Mouse (Mus musculus) monocyte, adult 59 days (primary cell): ENCODE measurements around the gene Zfp280c. TPM values are rescaled to one million over a fixed set of nuclear protein-coding genes. Genes with fewer than 3 reads are reported as not detected.

Source experiments
- total RNA-seq, 2 experiments: library from RNA; stranded (reverse); gene quantifications; one replicate each; pipeline ENCODE4 v1.2.4; 2023

The Zfp280c gene
- 10 to 100 TPM; 18.2 to 23.5 TPM for total RNA-seq

DNA sequence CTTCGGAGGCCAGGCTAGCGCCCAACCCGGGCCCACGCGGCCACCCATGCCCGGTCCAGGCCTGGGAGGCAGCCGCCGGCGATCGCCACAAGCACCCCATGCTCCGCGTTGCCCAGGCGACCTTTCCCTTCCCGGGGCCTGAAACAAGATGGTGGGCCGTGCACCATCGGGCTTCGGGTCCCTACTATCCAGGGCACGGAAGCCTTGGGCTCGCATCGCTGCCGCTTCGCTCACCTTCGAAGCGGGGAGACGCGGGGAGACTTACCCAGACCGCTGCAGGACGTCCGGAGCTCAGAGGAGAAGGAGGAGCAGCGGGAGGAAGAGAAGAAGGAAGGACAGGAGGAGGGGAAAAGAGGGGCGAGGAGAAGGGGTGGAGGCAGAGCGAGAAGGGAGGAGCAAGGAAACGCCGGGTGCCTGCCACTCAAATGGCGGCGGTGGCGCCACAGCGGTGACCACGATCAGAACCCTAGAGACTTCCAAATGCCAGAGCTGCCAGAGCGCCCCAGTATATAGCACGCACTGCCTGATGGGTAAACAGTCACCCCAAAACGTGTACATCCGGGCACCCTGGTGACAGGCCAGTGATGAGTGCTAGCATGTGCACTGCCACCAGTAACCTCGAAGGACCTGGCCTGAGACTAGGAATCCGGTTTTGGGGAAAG, at the start of gene Zfp280c:
Gene Zfp280c, minus strand, starts transcription at position 406 of the 662 bp plus-strand sequence.

DNA sequence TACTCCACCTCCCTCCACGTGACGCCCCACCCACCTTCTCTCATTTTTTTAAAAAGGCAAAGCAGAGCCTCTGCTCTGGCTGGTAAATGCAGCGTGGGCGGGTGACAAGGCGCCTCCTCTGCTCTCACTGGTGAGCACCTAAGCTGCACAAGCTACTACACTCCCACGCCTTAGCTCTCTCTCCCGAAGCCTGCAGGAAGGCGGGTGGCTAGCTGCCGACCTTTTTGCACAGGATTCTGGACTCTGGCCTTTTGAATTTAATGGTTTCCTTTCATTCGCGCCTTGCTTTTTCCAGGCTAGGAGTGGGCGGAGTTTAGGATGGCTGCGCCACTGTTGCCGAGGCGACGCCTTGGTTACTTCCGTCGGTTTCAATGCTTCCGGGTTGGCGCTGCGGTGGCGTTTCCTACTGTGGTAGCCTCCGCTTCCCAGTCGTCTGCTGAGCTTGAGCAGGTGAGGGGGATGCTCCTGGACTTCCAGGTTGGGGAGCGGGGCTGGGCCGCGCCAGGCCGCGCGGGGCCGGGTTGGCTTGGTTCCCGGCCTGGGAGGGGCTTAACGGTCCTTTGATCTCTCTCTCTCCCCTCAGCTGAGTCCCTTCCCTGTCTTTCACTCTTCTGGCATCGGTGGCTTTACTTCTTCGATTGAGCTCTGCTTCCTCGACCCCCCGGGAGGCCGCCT, 29.2 kb upstream of the Zfp280c start, which contains the start of gene Slc25a14:
Gene Slc25a14, plus strand, starts transcription at position 35 of the 675 bp plus-strand sequence.

DNA sequence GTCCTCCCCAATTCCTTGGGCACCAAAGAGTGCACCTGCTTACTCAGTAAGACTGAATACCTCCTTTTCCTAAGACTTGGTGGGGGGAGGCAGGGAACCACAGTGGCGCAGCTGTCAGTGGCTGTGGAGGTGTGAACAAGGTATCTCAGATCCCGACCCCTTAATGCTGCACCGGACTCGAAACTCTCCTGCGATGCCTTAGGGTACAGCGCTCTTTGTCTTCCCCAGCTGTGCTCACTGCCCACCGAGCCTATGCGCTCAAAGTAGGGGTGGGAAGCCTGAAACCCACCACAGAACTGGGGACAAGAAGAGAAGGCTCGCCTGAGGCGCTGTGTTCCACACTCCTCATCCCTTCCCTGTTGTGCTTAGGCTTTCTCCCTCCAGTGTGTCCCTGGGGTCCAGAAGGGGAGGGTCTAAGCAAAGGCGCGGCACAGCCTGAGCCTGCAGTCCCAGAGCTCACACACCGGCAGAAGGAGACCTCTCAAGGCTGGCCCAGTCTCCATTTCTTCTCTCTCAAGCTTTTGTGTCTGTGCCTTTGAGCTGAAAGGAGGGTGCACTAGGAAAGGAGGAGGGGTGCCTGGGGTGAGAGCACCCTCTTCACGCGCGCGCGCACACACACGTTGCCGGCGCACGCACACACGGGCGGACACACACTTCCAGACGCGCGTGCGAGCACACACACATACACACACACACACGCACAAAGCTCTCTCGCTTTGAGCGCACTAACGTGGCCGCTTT, 75.3 kb downstream of the Zfp280c start, which contains the start of gene Rab33a:
Gene Rab33a, plus strand, starts transcription at position 478 of the 741 bp plus-strand sequence.

DNA sequence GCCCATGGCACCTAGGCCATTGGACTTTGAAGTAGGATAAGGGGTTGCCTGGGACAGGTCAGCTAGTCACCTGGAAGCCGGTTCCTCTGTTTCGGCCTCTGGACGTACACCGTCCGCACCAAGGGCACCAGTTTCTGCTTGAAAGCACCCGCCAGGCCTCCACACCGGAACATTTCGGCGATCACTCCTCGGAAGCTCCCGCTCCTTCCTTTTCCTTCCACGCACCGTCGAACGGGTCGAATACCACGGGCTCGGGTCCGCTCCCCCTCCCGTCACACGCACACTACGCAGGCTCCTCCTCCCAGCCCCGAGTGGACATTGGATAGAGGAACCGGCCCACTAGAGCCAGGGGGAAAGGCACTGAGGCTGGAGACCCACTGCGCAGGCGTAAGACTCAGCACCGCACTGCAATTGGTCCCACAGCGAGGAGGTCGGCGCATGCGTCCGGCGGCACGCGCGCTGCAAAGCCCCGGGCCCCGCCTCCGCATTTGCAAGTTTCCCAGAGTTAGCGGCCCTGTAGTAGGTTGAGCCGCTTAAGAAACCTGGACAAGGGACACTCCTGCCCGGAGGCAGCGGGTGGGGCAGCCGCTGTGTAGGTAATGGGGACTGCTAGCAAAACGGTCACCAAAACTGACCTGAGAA, 81.0 kb downstream of the Zfp280c start, which contains the start of gene Aifm1:
Gene Aifm1, minus strand, starts transcription at position 398 of the 642 bp plus-strand sequence.

Other genes with a start within 250 kb of the Zfp280c start
- gene Elf4, start 131.4 kb downstream of the Zfp280c start, total RNA-seq, result 100 to 1,000 TPM; 137 TPM
- gene Aifm1, start 80.9 kb downstream of the Zfp280c start, total RNA-seq, result 10 to 100 TPM; 18.9 to 21.0 TPM
- gene Rab33a, start 75.2 kb downstream of the Zfp280c start, total RNA-seq, result 1 to 10 TPM in 1 of 2 experiments, under 1 TPM in 1; 0.58 to 1.1 TPM
- 1 to 10 TPM; 3.6 to 4.1 TPM for gene Slc25a14, start 28.9 kb upstream of the Zfp280c start, total RNA-seq
- gene Gpr119, start 80.0 kb upstream of the Zfp280c start, total RNA-seq, result not detected
- gene Rbmx2, start 100.5 kb upstream of the Zfp280c start, total RNA-seq, result 1 to 10 TPM; 3.0 to 4.5 TPM